Mouse (Mus musculus): Measurements from ENCODE around the gene Asgr2. TPM values are rescaled to one million over a fixed set of nuclear protein-coding genes. Genes with fewer than 3 reads are reported as not detected.

Asgr2 gene
- polyA plus RNA-seq (2012; rRNA removed) (0.24 and 0.53 TPM in 2 replicates), polyA plus RNA-seq (2014; fragmentation: Nextera tagmentation; extraction: Ambion mirVana) (0.21 TPM in 1 of 2 replicates, not detected in the other)

DNA sequence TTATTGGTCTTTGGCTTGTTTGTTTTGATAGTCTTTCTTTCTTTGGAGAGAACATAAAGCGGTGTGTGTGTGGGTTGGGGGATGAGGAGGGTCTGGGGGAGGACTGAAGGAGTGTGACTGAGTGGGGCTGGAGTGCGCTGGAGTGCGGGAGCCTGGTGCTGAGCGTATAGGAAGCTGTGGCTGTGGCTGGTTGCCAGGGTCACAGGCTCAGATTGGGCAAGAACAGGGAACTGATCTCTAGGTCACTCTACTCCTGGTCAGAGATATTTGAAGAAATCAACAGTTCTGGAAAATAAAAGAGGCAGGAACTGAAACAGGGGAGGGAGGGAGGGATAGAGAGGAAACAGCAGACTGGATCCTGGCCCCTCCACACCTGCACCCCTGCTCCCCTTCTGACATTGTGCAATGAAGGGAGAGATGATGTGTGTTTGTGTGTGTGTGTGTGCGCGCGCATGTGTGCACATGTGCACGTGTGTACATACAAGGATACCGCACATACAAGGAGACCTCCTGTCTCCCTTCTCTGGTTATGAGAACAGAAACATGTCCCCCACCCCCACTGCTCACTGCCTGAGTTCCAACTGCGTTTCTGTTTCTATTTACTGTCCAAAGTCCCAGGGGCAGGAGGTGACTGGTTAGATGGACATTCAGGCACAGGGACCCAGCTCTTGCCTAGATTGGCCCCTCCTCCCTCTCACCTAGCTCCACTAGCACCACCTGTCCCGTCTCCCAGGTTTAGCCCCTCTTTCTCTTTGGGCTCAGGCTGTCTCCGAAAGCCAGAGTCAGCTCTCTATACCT is at the start of gene Asgr2:
Asgr2 (plus strand) TSS at position 659 of the 798 bp plus-strand sequence.
- TF ChIP-seq POLR2A (IDR thresholded peaks at IDR 0.05; ENCODE audit: borderline replicate concordance, extremely low read depth, insufficient read depth, insufficient read length): no peak
- no peaks in the 10 kb centered on the region for H3K4me1 ChIP-seq (ENCODE audit: control insufficient read depth, insufficient read depth, low read length)
- H3K27ac ChIP-seq (replicated peaks; ENCODE audit: low read depth, low read length): no peak within 1 kb of the TSS
- no peak within 1 kb of the TSS for H3K9ac ChIP-seq (ENCODE audit: low read depth, low read length, severe bottlenecking)
- no peaks in the 10 kb centered on the region for H3K9me3 ChIP-seq (ENCODE audit: control insufficient read depth, low read length)
- 73% methylated on average over 12 of the region's 12 CpGs for WGBS
- H3K4me3 ChIP-seq (replicated peaks; ENCODE audit: low read length): no peak within 1 kb of the TSS
- no peak for ATAC-seq (ENCODE audit: low FRiP score, low read depth)
- H3K36me3 ChIP-seq (ENCODE audit: control insufficient read depth, insufficient read depth, low read length): no peaks in the 10 kb centered on the region
- H3K4me2 ChIP-seq (replicated peaks; ENCODE audit: low read depth, low read length, severe bottlenecking): no peak within 1 kb of the TSS
- no peak for DNase-seq (ENCODE audit: low spot score)
- H3K27me3 ChIP-seq (ENCODE audit: control insufficient read depth, insufficient read depth, low read length): no peaks in the 10 kb centered on the region

DNA sequence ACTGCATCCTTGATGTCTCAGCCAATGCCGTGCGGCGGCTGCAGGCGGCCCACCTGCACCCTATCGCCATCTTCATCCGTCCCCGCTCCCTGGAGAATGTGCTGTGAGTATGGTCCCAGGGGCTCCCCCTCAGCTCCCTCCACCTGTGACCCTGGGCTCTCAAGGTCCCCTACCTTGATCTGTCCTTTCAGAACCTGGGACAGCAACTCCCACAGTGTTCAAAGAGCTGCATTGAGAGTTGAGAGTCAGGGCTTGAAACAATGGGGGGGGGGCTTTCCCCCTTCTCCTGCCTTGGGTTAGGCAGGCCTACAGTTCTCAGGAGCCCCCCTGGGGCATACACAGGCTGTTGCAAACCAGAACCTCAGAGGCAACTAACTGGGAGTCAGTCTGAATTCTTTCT is 48.8 kb upstream of the Asgr2 start:
- no peaks in the 10 kb centered on the region for H3K9me3 ChIP-seq (ENCODE audit: control insufficient read depth, low read length)
- DNase-seq (ENCODE audit: low spot score) (no peak), ATAC-seq (ENCODE audit: low FRiP score, low read depth) (no peak)
- H3K4me2 ChIP-seq (replicated peaks; ENCODE audit: low read depth, low read length, severe bottlenecking): no peak overlapping the region
- no peaks in the 10 kb centered on the region for H3K27me3 ChIP-seq (ENCODE audit: control insufficient read depth, insufficient read depth, low read length)
- H3K9ac ChIP-seq (ENCODE audit: low read depth, low read length, severe bottlenecking): no peak overlapping the region; the same call in 1 of the 2 replicates
- no peak overlapping the region for H3K4me3 ChIP-seq (replicated peaks; ENCODE audit: low read length)
- WGBS: 81% methylated on average over 7 of the region's 7 CpGs
- no peaks in the 10 kb centered on the region for H3K4me1 ChIP-seq (ENCODE audit: control insufficient read depth, insufficient read depth, low read length)
- TF ChIP-seq POLR2A (IDR thresholded peaks at IDR 0.05; ENCODE audit: borderline replicate concordance, extremely low read depth, insufficient read depth, insufficient read length): no peak
- no peak overlapping the region for H3K27ac ChIP-seq (replicated peaks; ENCODE audit: low read depth, low read length)
- H3K36me3 ChIP-seq (ENCODE audit: control insufficient read depth, insufficient read depth, low read length): peaks cover 58% of the 10 kb centered on the region

DNA sequence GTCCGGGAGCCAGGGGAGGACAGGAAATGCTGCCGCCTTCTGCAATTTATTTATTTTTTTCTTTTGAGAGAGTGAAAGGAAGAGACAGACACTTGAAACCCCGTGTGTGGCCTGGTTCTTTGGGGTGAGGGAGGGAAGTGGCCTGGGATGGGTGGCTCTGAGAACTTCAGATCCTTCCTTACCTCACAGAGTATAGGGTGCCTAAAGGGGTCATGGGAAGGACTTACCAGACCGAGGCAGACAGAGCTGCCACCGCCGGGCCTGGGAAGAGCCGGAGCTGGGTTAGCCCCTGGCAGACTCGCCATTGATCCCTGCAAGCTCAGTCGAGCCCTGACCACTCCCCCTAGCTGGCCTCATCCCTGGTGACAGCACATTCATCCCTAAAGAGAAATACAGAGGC is 47.0 kb upstream of the Asgr2 start:
- no peak for DNase-seq (ENCODE audit: low spot score)
- Histone ChIP-seq H3K9me3 (ENCODE audit: control insufficient read depth, low read length) (no peaks in the 10 kb centered on the region), H3K4me1 (ENCODE audit: control insufficient read depth, insufficient read depth, low read length) (no peaks in the 10 kb centered on the region), H3K9ac (ENCODE audit: low read depth, low read length, severe bottlenecking) (no peak overlapping the region), H3K27me3 (ENCODE audit: control insufficient read depth, insufficient read depth, low read length) (no peaks in the 10 kb centered on the region), H3K4me2 (replicated peaks; ENCODE audit: low read depth, low read length, severe bottlenecking) (no peak overlapping the region), H3K4me3 (replicated peaks; ENCODE audit: low read length) (no peak overlapping the region), H3K27ac (replicated peaks; ENCODE audit: low read depth, low read length) (no peak overlapping the region), H3K36me3 (ENCODE audit: control insufficient read depth, insufficient read depth, low read length) (peaks cover 41% of the 10 kb centered on the region)
- 49% methylated on average over 9 of the region's 9 CpGs for WGBS
- TF ChIP-seq POLR2A (IDR thresholded peaks at IDR 0.05; ENCODE audit: borderline replicate concordance, extremely low read depth, insufficient read depth, insufficient read length): no peak
- no peak for ATAC-seq (ENCODE audit: low FRiP score, low read depth)

- Histone ChIP-seq H3K4me1 (ENCODE audit: control insufficient read depth, insufficient read depth, low read length) (no peaks in the 10 kb centered on the region), H3K36me3 (ENCODE audit: control insufficient read depth, insufficient read depth, low read length) (peaks cover 5% of the 10 kb centered on the region), H3K27me3 (ENCODE audit: control insufficient read depth, insufficient read depth, low read length) (no peaks in the 10 kb centered on the region), H3K27ac (replicated peaks; ENCODE audit: low read depth, low read length) (no peak overlapping the region), H3K9me3 (ENCODE audit: control insufficient read depth, low read length) (no peaks in the 10 kb centered on the region), H3K4me3 (replicated peaks; ENCODE audit: low read length) (no peak overlapping the region), H3K9ac (ENCODE audit: low read depth, low read length, severe bottlenecking) (no peak overlapping the region), H3K4me2 (replicated peaks; ENCODE audit: low read depth, low read length, severe bottlenecking) (no peak overlapping the region)
- WGBS: 48% methylated on average over 6 of the region's 6 CpGs
- no peak for DNase-seq (ENCODE audit: low spot score)
- TF ChIP-seq POLR2A (IDR thresholded peaks at IDR 0.05; ENCODE audit: borderline replicate concordance, extremely low read depth, insufficient read depth, insufficient read length): no peak
- no peak for ATAC-seq (ENCODE audit: low FRiP score, low read depth)
These were observed 43.1 kb upstream of the Asgr2 start for GRCm38 (mm10) chr11:70049366-70049765.

GRCm38 (mm10) chr11:70049816-70050215 is 42.6 kb upstream of the Asgr2 start:
- Histone ChIP-seq H3K4me3 (replicated peaks; ENCODE audit: low read length) (no peak overlapping the region), H3K27ac (replicated peaks; ENCODE audit: low read depth, low read length) (no peak overlapping the region), H3K36me3 (ENCODE audit: control insufficient read depth, insufficient read depth, low read length) (peaks cover under 1% of the 10 kb centered on the region), H3K9me3 (ENCODE audit: control insufficient read depth, low read length) (no peaks in the 10 kb centered on the region), H3K27me3 (ENCODE audit: control insufficient read depth, insufficient read depth, low read length) (no peaks in the 10 kb centered on the region), H3K9ac (ENCODE audit: low read depth, low read length, severe bottlenecking) (no peak overlapping the region), H3K4me1 (ENCODE audit: control insufficient read depth, insufficient read depth, low read length) (no peaks in the 10 kb centered on the region), H3K4me2 (replicated peaks; ENCODE audit: low read depth, low read length, severe bottlenecking) (no peak overlapping the region)
- DNase-seq (ENCODE audit: low spot score): no peak
- no peak for TF ChIP-seq POLR2A (IDR thresholded peaks at IDR 0.05; ENCODE audit: borderline replicate concordance, extremely low read depth, insufficient read depth, insufficient read length)
- ATAC-seq (ENCODE audit: low FRiP score, low read depth): no peak
- 59% methylated on average over 10 of the region's 10 CpGs for WGBS

Measured in limb, embryonic 14.5 days (tissue).